Mouse (Mus musculus): Measurements from ENCODE around the gene Spata1.

- TF ChIP-seq CTCF (IDR thresholded peaks at IDR 0.05; ENCODE audit: borderline replicate concordance, control insufficient read depth, extremely low read depth, insufficient read depth, low read length, poor library complexity) (no peak), POLR2A (IDR thresholded peaks at IDR 0.05; ENCODE audit: control insufficient read depth, extremely low read depth, insufficient read depth, low read length, poor library complexity) (no peak)
These were observed 2.1 kb upstream of the Spata1 start for GRCm38 (mm10) chr3:146501601-146502123.

All from thymus, adult 2 months (tissue).